Mouse (Mus musculus): ENCODE data around the gene Sipa1.

The Sipa1 gene

DNA sequence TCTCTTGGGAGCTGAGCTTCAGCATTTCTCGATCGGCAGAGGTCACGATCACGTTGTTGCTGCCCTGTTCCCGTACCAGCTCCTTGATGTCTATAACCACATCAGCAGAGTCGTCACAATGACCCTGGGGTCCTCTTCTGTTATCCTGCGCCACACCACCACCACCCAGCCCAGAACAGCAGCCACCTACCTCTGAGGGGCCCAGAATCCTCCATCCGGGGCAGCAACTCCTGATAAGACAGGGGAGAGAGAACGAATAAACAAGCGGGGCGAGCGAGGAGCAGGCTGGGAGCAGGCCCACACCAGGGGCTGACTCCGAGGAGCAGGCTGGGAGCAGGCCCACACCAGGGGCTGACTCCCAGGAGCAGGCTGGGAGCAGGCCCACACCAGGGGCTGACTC is 22.9 kb upstream of the Sipa1 start:
- no peak for DNase-seq (ENCODE audit: low spot score)

- no peak for DNase-seq (ENCODE audit: low spot score)
Observed at GRCm38 (mm10) chr19:5685861-5686260, 22.4 kb upstream of the Sipa1 start.

GRCm38 (mm10) chr19:5685431-5685830 is 21.9 kb upstream of the Sipa1 start:
- no peak for DNase-seq (ENCODE audit: low spot score)

DNA sequence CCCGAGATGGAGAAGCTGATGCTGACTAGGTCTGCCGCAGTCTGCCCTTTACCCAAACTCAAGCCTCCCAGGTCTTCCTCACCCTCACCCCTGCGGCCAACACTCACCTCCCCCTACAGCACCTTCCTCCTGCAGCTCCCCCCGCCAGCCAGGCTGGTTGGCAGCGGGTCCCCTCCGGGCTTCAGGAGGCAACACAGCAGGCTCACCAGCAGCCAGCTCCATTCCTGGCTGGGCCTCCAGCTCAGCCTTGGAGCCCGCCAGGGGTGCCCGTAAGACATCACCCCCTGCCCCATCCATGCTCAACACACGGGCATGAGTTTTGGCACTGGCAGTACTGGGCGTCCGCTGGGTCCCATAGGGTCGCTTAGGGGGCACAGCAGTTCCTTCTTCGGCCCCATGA is 21.5 kb upstream of the Sipa1 start:
- DNase-seq (ENCODE audit: low spot score): no peak

DNA sequence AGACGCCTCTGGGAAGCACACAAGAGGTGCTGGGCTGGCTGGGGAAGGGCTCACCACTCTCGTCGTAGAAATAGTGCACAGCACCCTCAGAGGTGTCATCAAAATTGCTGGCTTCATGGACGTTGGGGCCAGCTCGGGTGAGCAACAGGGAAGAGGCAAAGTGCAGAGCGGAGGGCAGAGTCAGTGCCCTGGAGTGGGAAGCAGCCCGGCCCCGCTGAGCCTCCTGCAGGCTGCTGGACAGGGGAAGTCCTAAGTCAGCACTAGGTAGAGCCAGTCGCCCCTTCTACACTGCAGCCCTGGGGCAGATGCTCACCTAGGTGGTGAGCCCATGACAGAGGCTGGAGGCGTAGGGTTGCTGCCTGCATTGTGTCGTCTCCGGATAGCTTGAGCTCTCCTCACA is 20.7 kb upstream of the Sipa1 start:
- no peak for DNase-seq (ENCODE audit: low spot score)

DNA sequence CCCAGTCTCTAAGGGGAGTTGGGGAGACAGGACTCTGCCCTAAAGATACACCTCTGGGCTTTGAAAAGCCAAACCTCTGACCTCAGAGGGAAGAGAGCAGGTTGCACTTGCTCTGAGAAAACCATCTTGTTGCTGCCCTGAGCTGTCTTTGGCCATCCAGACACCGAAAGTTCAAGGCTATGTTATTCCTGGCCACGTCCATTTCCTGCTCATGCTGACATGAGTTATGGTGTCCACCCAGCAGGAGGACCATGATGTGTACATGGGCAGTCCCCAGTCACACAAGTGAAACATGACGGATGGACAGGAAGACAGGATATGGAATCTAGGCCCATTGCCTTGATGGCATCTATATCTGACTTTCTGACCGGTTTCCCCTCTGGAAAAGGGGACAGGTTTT is 16.9 kb upstream of the Sipa1 start:
- DNase-seq (ENCODE audit: low spot score): no peak

DNA sequence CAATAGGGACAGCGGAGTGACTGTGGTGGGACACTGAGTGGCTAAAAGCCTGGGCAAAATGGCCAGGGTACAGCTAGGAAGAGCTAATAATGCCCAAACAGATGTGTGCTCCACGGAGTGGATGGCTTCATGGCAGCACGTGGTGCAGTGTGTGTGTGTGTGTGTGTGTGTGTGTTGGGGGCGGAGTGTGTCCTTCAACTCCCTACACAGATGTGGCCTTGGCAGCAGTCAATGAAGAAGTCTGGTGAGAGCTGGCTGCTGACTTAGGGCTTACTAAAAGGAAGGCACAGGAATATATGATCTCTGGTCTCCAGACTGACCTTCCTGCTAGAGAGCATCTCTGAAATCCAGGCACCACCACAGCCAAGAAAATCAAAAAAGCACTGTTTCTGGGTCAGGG is 4.9 kb upstream of the Sipa1 start:
- no peak for DNase-seq (ENCODE audit: low spot score)

DNA sequence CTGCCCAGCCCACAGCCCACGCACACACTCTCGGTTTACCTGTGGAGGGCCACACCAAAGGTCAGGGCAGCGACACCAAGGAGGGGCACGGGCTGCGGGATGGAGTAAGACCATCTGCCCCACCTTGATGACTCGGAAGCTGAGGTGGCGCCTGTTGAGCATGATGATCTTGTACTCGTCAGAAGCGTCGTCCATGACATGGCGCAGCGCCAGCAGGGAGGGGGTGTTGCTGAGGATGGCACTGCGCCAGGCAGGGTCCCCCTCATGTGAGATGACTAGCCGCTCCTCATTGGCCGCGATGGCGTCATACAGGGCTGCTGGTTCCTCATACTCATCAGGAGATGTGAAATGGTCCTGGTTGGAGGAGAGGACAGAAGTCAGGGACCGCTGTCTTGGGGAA is 2.9 kb upstream of the Sipa1 start:
- DNase-seq (ENCODE audit: low spot score): no peak

DNA sequence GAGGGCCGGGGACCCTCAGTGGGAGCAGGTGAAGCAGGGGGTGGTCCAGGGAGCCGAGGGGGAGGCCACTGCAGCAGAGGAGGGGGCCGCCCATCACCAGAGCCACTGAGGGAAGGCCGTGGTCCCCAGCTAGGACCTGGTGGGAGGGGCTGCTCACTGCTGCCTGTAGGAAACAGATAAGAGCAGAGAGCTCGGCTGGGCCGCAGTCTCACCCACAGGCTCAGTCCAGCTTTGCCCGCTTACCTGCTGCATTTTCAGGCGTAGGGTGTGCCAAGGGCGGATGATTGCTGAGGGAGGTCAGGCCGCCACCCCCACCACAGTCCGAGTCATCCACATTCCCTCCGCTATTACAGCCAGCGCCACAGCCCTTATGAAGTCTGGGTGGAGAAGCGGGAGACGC is 2.0 kb upstream of the Sipa1 start:
- DNase-seq (ENCODE audit: low spot score): no peak

GRCm38 (mm10) chr19:5664669-5665257 is 1.3 kb upstream of the Sipa1 start:
- no peak for DNase-seq (ENCODE audit: low spot score)

- no peak for DNase-seq (ENCODE audit: low spot score)
Observed at GRCm38 (mm10) chr19:5662310-5662709, 1.2 kb downstream of the Sipa1 start.

GRCm38 (mm10) chr19:5660942-5661751 is 2.4 kb downstream of the Sipa1 start:
- no peak for DNase-seq (ENCODE audit: low spot score)

DNA sequence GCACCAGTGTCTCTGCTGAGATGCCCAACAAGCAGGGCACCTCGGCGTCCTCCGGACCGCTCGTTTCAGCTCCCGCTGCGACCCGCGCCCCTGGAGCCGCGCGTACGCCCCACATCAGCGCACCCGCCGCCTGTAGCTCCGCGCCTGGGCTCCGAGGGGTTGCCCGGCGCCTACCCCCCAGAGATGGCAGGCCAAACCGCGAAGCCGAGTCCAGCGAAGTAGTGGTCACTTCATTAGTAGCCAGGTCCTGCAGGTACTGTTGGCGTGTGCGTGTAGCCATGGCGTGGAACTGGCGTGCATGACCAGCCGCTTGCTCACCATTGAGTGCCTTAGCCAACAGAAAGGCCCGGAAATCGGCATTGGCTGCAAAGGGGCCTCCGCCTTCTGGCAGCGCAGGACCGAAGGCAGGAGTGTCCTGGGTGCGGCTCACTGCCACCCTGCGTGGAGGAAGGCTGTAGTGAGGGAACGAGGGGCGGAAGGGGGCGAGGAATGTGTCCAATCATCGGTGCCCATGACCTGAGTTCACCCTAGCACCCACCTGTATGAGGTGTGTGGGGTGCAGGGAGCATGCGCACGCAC is 8.7 kb downstream of the Sipa1 start:
- no peak for DNase-seq (ENCODE audit: low spot score)

DNA sequence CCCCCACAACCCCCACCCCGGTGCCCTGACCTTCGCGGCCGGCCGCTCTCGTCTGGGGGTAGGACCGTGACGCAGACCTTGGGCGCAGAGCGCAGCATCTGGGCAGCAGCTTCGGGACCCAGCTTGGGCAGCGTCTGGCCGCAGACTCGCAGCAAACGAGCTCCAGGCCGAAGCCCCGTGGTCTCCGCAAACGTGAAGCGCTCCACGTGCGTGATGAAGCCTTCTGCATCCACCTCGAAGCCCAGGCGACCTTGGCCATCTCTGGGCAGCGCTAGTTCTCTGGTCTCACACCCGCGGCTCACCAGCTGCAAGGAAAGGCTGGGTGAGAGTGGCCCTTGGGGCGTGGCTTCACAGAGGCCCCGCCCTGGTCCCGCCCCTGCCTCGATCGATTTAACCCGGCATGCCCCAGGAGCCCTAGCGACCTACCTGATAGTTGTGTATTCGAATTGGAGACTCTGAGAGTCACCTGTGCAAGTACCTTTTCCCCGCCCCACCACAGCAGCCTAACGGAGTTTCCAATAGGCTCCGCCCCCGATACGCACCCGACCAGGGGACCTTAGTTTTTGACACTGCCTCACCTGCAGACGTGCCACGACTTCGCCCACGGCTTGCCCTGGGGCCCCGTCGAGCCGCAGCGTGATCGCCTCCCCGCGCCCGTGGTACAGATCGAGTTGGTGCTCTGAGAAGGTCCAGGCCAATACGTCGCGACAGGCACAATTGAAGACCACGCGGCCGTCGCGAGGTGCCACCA is 9.4 kb downstream of the Sipa1 start:
- no peak for DNase-seq (ENCODE audit: low spot score)

- no peak for DNase-seq (ENCODE audit: low spot score)
Observed at GRCm38 (mm10) chr19:5652570-5652969, 10.9 kb downstream of the Sipa1 start.

- DNase-seq (ENCODE audit: low spot score): no peak
Observed at GRCm38 (mm10) chr19:5651502-5652274, 11.8 kb downstream of the Sipa1 start.

GRCm38 (mm10) chr19:5649298-5649741 is 14.2 kb downstream of the Sipa1 start:
- DNase-seq (ENCODE audit: low spot score): no peak

DNA sequence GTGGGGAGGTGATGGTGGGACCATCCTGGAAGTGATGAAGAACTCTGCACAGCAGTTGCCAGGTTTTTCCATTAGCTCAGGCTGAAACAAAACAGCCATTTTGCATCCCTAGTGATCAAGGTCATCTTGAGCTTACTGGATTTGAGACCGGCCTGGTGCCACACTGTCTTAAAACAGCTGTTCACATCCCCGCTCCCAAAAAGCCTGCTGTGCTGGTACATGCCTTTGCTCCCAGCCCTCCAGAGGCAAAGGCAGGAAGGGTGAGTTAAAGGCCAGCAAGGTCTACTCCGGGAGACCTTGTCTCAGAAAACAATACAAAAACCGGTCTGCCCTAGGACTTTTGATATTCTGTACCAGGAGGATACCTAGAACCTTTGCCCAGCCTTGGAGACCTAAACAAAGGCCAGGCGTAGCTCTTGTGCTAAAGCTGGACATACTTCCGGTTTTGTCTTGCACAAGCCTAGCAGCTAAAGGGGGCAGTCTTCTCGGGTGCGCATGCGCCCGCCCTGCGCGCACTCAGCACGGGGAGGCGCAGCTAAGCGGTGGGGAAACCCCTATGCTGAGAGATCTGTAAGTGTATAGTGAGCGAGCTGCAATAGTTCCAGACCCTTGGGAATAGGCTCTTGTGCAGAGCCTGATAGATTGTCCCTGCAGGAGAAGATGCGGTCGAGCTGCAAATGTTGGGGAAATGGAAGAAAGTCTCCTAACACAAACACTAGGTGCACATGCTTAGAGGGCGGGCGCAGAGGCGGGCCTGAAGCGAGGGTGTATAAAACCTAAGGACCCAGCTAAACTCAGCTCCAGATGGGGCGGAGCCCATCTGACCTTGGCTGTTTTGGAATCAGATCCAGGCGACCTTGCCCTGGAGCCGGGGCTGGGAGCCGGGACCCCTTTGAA is 14.9 kb downstream of the Sipa1 start:
- peak; percentile 67 for DNase-seq (ENCODE audit: low spot score)

- DNase-seq (ENCODE audit: low spot score): no peak
Observed at GRCm38 (mm10) chr19:5647791-5648190, 15.7 kb downstream of the Sipa1 start.

DNA sequence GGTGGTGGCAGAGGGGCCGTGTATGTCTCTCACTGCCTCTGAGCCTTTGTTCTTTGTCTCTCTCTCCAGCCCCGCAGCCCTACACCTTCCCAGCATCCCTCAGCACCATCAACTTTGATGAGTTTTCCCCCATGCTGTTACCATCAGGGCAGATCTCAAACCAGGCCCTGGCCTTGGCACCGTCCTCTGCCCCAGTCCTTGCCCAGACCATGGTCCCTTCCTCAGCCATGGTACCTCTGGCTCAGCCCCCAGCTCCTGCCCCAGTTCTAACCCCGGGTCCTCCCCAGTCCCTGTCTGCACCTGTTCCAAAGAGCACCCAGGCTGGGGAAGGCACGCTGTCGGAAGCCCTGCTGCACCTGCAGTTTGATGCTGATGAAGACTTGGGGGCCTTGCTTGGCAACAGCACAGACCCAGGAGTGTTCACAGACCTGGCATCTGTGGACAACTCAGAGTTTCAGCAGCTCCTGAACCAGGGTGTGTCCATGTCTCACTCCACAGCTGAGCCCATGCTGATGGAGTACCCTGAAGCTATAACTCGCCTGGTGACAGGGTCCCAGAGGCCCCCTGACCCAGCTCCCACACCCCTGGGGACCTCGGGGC is 16.7 kb downstream of the Sipa1 start:
- no peak for DNase-seq (ENCODE audit: low spot score)

DNA sequence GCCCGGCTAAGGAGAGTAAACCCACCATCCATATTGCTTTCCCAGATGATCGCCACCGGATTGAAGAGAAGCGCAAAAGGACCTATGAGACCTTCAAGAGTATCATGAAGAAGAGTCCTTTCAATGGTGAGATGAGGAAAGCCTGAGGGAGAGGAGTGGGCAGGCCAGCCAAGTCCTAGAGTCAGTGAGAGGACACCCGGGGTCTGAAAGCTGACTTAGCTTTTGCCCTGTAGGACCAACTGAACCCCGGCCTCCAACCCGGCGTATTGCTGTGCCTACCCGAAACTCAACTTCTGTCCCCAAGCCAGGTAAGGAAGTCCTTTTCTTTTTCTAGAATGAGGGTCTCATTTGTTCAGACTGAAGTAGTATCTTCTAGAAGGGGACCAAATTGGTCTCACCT is 18.2 kb downstream of the Sipa1 start:
- no peak for DNase-seq (ENCODE audit: low spot score)

Measured in ovary, postnatal 10 days (tissue).